Mouse (Mus musculus): Measurements from ENCODE around the gene Cog3. TPM values are rescaled to one million over a fixed set of nuclear protein-coding genes. Genes with fewer than 3 reads are reported as not detected.

The Cog3 gene
- polyA plus RNA-seq, 2 experiments from 2014 or later, result 6.5 to 8.0 TPM

DNA sequence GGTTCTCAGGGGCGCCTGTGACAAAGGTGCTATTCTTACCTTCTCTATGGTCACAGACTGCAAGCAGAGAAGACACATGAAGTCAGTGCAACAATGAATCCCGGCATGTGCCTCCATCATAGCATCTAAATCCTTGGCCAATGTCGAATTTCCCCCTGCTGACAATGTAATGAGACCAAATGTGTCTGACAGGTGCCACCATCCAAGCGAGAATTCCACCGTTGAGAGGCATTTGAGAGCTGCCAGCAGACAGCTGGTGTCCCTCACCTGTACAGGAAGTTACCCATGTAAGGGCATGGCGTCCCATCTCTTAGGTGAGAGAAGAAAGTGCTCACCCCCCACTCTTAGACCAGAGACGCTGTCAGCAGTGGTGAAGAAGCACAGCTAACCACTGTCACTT, 4.1 kb upstream of the Cog3 start:
- ATAC-seq, result no peak

DNA sequence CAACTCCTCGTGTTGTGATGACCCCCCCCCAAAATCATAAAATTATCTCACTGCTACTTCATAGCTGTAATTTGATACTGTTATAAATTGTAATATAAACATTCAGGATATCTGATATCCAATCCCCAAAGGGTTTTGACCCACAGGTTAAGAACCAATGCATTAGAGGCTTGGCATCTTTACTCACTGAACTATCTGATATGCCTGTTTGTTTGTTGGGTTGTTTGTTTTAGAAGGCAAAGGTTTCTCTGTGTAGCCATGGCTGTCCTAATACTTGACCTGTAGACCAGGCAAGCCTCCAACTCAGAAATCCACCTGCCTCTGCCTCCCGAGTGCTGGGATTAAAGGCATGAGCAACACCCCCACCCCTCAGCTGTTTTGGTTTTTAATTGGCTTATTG, 3.5 kb upstream of the Cog3 start:
- ATAC-seq, result no peak

DNA sequence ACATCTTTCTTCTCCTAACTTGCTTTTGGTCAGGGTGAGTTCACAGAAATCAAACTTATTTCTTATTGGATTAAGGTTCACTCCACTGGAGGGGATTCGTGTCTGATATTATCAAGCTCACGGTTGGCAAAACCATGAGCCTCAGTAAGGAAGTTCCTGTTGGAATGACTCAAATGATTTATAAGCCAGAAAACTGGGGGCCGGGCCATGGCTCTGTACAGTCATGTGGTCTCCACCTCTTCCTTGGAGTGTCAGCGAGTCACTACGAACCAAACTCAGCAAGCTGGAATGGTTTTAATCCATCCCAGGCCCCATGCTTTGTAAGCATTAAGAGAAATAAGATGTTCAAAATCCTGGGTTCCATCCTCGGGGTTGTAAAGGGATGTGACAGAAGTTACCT, 2.7 kb upstream of the Cog3 start:
- no peak for ATAC-seq

DNA sequence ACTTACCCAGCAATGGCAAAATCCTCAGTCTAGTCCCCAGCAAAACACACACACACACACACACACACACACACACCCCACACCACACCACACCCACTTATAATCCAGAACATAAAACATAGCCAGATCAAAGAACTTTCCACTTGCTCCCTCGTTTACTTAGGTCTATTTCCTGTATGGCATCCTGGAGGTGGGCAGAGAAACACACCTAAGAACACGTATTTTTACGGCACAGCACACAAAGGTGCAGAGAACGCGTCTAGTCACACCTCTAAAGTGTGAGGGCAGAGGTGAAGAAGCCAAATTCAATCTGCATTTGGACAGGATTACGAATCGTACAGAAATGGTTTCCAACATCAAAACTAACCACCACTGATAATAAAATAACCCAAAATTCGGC, 1.1 kb downstream of the Cog3 start:
- peak; percentile 15 for ATAC-seq

DNA sequence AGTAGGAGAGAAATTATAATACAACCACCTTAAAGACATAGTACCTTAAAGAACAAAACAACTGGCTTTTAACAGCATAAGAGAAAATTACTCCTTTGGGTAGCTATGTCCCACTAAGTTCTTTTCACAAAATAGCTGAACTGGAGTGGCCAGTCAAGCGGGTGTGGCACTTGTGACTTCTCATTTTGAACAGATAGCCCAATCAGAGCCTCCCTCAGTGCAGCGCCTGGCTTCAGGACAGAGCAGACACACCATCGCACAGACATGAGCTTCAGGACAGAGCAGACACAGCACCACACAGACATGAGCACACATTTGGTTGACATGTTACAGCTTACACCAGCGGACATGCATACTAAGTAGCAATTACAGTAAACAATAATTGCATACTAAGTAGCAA, 3.3 kb downstream of the Cog3 start:
- no peak for ATAC-seq

DNA sequence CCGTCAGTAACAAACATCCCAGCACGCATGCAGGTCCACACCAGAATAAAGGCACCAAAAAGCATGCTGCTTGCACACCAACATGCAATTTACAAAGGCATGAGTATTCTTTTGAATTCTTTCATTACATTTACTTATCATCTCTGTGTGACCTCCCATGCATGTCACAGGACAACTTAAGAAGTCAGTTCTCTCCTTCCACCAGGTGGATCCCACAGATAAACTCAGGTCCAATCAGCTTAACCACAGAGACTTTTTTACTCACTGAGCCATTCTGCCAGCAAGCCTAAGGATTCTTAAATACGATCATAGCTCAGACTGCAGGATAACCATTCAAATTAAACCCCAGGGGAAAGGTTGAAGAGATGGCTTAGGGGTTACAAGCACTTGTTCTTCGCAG, 5.2 kb downstream of the Cog3 start:
- no peak for ATAC-seq

DNA sequence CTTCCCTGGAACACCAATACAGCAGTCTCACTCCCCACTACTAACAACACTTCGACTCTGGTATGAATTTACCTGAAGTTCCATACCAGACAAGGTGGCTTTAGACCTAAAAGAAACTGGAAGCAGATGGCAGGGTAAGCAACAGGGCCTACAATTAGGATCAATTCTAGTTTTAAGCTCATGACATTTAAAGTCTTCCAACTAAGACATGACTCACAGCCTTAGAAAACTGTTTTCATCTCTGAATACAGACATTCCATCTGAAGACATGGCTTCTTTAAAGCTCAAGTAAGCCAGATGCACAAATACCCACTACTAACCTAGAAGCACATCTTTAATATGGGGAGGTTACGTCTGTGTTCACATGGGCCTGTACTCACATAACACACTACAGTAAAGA, 6.4 kb downstream of the Cog3 start:
- no peak for ATAC-seq

DNA sequence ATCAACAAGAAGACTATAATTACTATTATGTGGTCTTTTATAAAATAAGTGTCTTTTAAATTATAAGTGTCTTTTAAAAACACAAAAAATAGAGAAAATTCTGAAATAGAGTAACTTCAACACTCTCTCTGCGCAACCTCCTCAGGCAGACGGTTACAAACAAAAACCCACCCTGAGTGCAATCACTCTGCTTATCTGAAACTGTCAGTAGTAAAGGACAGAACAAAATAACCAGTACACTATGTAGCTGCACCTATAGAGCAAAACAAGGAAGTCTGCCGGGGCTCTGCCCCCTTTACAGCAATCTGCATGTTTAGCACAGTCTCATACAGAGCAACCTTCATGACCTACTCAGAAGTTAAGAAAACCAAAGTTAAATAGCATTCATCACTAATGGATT, 12.4 kb downstream of the Cog3 start:
- ATAC-seq, result no peak

DNA sequence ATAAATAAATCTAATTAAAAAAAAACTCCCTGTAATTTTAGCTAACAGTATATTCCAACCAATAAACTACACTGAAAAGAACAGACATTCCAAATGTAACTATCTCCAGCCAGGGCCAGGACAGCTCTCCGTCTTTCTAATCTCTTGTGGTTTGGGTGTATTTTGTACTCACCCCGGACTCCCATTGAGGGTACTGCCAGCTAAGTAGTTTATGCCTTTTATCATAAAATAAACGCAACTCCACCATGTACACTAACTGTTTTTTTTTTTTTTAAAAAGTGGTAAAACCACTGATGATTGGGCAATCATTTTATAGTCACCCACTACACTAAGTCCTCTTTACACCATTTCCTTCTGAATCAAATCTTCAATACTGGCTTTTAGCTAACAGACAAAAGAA, 18.7 kb downstream of the Cog3 start:
- no peak for ATAC-seq

DNA sequence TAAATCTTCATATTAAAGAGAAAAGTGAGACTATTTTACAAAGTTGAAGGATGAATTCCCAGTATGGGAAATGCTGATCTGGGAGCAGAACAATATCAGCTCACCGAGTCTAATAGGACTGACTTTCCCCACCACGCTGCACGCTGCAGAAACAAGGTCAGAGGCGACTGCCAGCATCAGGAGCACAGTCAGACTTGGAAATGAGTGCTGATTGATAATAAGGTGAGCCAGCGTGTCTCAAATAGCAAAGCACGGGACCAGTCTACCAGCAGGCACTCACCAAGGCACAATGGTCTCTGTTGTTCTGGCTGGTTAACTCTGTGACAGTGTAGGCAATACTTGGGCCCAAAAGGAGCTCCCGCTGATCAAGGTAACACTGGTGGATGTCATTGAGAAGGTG, 21.7 kb downstream of the Cog3 start:
- no peak for ATAC-seq

DNA sequence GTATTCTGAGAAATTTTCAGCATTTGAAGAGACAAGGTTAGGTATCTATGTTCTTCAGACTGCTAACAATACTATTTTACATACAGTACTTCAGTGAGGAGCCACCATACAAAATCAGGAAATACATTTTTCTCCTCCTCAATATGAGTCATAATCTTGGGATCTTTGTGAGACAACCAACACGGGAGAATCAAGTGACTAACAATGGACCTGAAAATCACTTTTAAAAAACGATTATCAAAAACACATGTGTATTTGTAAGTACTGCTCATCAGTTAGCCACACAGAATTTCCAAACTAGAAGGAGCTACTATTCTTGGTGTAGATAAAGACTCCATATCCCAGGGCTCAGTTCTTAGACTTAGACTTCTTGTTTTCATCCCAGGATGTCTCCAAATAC, 23.0 kb downstream of the Cog3 start:
- ATAC-seq, result no peak

DNA sequence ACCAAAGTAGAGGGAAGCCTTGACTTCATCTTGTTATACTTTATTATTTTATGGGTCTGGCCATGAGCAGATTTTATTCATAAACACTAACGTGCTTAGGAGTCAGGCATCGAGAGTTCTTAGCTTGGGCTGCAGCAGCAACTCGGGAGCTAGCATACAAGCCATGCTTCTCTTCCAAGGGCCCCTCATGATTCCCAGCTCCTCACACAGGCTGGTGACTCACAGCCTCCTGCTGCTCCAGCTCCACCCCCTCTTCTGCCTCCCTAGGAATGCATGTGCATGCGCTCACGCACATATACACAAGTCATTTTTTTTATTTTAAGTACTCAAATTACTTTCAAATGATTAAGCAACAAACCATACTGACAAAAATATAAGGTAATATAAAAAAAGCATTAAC, 26.2 kb downstream of the Cog3 start:
- ATAC-seq, result no peak

DNA sequence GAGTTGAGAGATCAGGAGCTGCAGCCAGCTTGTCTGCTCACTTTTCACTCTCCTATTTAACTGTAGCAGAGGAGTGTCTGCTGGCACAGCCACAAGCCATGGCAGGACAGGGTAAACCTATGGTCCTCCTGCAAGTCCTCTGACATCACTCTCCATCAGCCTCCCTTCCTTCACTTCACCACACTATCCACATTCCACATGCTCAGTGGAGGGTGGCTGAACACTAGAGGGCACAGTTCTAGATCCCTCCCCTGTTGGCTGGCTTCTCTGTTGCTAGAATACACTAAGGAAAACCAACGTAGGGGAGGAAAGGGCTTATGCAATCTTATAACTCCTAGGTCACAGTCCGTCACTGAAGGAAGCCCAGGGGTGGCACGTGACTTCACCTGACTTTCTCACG, 27.3 kb downstream of the Cog3 start:
- no peak for ATAC-seq

DNA sequence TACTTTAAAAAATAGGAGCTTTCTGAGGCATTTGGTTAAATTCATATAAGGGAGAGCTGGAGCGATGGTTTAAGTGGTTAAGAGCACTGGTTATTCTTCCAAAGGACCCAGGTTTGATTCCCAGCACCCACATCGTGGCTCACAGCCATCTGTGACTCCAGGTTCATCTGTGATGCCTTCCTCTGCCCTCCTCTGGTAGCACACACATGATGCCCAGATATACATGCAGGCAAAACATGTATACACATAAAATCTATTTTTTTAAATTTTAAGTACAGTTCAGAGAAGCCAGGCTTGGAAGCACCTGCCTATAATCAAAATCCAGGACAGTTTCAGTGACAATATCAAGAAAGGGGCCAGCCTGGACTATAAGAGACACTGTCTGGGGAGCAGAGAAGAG, 31.5 kb downstream of the Cog3 start:
- no peak for ATAC-seq

DNA sequence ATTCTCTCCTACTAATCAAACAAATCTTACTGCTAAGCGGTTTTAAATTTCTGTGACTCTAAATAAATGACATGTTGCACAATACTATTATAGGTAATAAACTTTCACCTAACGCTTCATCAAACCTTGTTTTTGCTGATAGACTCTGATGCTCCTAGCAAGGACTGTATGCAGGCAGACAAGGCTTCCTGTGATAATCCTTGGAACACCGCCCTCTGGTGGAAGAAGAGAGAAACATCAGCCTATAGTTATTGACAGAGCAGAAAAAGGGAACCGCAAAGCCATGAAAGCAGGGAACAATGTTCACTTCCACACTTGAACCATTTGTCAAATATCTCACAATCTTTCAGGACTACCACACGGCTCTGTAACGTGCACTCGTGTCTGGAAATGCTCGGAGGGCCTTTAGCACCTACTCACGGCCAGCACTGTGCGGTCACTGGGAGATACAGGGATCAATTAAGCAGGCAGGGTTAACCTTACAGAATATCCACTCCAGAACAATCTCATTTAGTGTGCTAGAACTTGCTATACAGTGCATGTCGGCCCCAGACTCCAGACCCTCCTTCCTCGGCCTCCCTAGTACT, 32.2 kb downstream of the Cog3 start:
- ATAC-seq, result peak; percentile 63

DNA sequence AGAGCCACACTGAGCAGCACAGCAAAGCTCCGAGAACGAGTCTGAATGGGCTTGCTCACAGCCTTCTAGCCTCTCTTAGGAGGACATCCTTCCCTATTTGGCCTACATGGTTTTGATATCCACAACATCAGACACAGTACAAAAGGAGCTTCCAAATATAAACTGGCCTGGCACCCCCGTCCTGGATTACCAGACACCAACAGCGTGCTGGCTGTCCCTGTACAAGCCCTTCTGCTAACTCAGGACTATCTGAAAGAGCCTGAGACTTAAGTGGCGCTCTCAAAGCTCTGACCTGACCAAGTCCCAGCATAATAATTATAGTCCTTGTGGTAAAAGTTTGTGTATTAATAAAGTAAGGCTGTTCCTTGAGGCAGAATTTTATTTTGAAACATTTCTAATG, 34.2 kb downstream of the Cog3 start:
- ATAC-seq, result no peak

DNA sequence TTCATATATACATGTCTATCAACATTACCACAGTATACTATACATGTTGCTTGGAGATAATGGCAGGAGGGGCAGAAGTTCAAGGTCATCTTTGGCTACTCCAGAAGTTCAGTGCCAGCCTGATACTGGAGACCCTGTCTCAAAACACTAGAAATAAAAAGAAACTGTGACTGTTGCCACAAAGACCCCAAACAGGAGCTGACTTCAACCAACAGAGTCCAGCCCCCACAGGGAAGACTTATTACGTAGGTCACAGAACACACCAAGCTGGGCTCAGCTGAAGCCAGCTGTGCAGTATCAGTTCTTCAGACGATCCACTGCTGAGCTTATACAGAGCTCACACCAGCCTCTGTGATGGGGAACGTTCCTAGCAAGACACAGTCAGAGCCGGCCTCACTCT, 37.9 kb downstream of the Cog3 start:
- no peak for ATAC-seq

DNA sequence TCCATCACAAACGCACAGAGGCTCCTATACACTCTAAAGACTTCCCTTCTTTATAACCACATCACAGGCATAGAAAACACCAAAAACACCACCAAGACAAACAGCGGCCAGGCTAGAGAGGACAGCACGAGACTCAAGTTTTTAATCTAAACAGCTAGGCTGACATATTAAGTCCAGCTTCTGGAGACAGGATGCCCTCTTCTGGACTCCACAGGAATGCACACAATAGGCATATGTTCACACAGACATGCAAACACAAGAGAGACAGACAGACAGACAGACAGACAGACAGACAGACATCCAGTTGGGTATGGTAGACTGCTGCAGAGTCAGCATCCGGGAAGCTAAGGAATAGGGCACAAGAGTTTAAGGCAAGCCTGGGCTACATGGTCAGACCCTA, 40.7 kb downstream of the Cog3 start:
- no peak for ATAC-seq

DNA sequence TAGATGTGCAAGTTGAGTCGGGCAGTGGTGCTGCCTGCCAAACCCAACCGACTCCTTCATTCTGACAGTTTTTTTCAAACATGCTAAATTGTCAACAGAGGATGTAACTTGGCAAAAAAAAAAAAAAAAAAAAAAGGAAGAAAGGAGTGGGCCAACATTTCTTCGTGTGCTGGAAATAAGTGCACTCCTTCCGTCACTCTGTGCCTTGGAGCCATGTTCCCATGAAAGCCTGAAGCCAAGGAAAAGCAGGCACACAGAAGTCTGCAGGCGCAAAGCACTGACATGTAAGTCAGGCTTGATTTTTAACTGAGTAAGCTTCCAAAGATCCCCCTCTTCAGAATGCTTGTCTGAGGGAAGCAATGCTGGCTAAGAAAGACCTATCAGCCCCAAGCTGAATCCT, 41.6 kb downstream of the Cog3 start:
- no peak for ATAC-seq

DNA sequence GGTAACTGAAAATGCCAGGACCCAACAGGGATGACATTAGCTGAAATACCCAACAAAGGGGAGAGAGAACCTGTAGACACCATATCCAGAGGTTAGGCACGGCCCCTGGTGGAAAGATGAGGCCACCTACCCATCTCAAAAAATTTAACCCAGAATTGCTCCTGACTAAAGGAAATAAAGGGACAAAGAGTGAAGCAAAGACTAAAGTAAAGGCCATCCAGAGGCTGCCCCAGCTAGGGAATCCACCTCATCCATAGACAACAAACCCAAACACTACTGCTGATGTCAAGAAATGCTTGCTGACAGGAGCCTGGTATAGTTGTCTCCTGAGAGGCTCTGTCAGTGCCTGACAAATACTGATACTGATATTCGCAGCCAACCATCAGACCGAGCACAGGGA, 42.6 kb downstream of the Cog3 start:
- no peak for ATAC-seq

DNA sequence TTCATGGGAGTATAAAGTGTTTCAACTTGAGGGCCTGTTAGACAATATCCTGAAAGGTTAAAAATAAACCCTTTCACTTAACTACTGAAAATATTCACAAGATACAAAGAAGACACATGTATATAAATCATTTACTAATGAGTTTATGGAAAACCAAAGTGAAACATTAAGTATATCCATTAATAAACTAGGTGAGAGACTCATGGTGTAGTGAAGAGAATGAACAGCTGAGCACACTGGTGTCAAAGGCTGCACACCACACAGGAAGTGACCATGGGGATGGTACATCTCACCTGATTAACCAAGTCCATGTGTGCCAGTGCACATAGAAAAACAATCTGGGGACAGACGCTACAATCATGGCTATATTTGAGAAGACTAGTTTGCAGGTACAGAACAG, 45.3 kb downstream of the Cog3 start:
- no peak for ATAC-seq

DNA sequence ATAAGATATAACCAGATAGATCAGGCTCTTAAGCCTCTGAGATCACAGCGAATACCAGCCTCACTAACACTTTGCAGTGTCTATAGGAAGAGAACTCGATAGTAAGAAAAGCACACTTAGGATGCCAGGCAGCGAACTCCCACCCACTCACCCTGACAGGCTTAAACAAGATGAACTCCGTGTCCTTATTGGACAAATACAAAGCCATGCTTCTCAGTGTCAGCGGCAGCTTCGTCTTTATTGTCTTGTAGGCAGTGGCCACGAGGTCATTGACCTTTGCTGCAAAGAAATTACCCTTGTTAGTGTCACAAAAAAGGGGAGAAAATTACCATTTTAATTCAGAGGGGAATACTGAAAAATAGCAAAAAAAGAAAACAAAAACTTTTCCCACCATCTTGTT, 46.5 kb downstream of the Cog3 start:
- no peak for ATAC-seq

DNA sequence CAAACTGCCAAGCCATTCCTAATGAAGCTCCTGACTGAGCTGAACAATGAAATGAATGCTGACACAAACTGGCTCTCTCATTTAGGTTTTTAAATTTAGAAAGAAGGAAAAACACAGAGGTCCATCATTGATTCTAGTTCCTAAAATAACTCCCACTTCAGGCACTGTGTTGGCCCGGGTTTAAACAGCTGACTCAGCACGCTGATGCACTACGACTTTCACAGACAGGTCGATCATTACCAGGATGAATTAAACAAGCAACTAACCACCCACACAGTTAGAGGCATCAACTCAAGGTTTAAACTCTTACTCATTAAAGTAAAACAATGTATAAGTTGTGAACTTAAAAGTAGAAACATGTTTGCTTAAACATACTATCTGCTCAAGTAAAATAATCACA, 47.7 kb downstream of the Cog3 start:
- no peak for ATAC-seq

DNA sequence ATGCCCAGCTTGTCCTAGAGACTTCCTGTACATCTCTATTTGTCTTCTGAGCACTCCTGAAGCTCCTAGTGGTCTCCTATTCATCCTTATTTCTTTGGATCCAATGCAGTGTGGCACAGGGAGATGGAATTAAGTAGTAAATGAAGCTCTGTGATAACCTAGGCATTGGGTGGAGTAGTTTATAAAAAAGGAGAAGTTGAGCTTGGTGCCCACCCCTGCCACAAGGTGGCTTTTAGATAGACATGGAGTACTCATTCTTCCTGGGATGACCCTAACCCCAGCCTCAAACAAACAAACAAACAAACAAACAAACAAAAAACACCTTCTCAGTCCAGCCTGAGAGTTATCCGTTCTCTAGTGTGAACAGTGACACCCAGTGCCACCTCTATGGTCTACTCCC, 56.4 kb downstream of the Cog3 start:
- no peak for ATAC-seq

DNA sequence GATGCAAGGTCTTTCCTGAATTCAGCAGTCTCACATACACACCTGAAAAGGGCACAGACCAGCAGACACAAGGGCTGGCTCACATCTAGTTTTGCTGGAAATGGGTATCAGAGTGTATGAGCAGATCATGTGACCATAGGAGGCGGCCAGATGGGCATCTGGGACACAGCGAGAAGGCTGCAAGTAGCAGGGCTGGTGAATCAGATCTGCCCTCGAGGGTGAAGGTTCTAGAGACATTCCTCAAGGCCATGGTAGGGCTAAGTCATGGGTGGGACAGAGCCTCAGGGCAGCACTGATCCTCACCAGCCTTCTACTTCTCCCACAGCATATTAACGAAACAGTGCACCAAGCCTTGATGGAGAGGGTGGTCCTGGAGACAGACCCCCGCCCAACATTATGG, 58.2 kb downstream of the Cog3 start:
- no peak for ATAC-seq

DNA sequence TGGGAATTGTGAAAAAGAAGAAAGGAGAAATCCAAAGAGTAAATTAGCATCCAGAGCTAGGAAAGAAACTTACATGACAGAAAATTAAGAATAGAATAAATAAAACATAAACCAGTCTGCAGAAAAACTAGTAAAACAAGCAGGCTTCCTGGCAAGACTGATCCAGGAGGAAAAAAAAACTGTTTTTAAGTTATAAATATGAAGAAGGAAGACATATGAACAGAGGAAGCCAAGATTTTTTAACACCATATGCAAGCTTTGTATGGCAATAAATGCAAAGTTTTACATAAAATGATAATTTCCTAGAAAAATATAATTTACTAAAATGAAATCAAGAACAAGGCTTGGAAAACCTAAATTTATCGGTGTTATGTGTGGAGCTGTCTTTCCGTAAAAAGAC, 63.9 kb downstream of the Cog3 start:
- no peak for ATAC-seq
